In genomic region chr19:7340371-7340779, GRCm38 (mm10) we compare ENCODE assay signal across 8 mouse cellular contexts. TPM values are rescaled to one million over a fixed set of nuclear protein-coding genes. Genes with fewer than 3 reads are reported as not detected.
DNase-seq lines count a peak whose midpoint lies in the region; ATAC-seq and TF ChIP-seq lines count a peak whose summit lies in the region.

No protein-coding gene starts in this region.

- TF ChIP-seq POLR2A in brain, embryonic 14.5 days (IDR thresholded peaks at IDR 0.05; ENCODE audit: borderline replicate concordance, extremely low read depth, insufficient read depth, insufficient read length, poor library complexity, severe bottlenecking), result no peak
- no peak for TF ChIP-seq POLR2A in myocyte (IDR thresholded peaks at IDR 0.05; ENCODE audit: insufficient read length, low read depth)

- H3K79me2 ChIP-seq in myocyte (ENCODE audit: control insufficient read depth, insufficient read depth), result peaks cover 57% of the 10 kb centered on the region

- H3K4me3 ChIP-seq in forebrain, postnatal 0 days (ENCODE audit: low read depth, low read length), result peak overlapping the region; percentile 93
- peak overlapping the region; percentile 93 for H3K4me3 ChIP-seq in intestine, embryonic 14.5 days (ENCODE audit: low read depth, low read length)
- peak overlapping the region; percentile 91 for H3K4me3 ChIP-seq in limb, embryonic 12.5 days (replicated peaks)
- peak overlapping the region; percentile 81 for H3K4me3 ChIP-seq in myocyte

- no peak for TF ChIP-seq CTCF in brain, embryonic 14.5 days (IDR thresholded peaks at IDR 0.05; ENCODE audit: borderline replicate concordance, extremely low read depth, insufficient read depth, insufficient read length)
- no peak for TF ChIP-seq CTCF in forebrain, postnatal 0 days (IDR thresholded peaks at IDR 0.05; ENCODE audit: low read depth)

- peak overlapping the region; percentile 72 for H3ac ChIP-seq in myocyte (ENCODE audit: control insufficient read depth, insufficient read length)

- peak; percentile 13 to 26 for DNase-seq in lung, adult 18-20 months
- no peak for DNase-seq in lung, postnatal 25 days (ENCODE audit: low spot score)
- peak; percentile 27 for DNase-seq in brain, embryonic 14.5 days (ENCODE audit: low read depth)
- peak; percentile 38 for DNase-seq in forebrain, postnatal 0 days
- DNase-seq in intestine, embryonic 14.5 days (ENCODE audit: low spot score), result peak; percentile 68
- DNase-seq in gastrocnemius, postnatal 14 days, result no peak

- H3K36me3 ChIP-seq in forebrain, postnatal 0 days (ENCODE audit: insufficient read depth), result peaks cover 4% of the 10 kb centered on the region; the same call in 1 of the 2 replicates
- H3K36me3 ChIP-seq in intestine, embryonic 14.5 days (ENCODE audit: control insufficient read depth, insufficient read depth, low read length), result no peaks in the 10 kb centered on the region
- H3K36me3 ChIP-seq in limb, embryonic 12.5 days, result no peaks in the 10 kb centered on the region
- no peaks in the 10 kb centered on the region for H3K36me3 ChIP-seq in myocyte (ENCODE audit: control insufficient read depth, insufficient read depth)

- H3K4me1 ChIP-seq in forebrain, postnatal 0 days (ENCODE audit: insufficient read depth), result peaks cover 21% of the 10 kb centered on the region
- H3K4me1 ChIP-seq in intestine, embryonic 14.5 days (replicated peaks; ENCODE audit: control insufficient read depth, insufficient read depth, low read length), result peaks cover 28% of the 10 kb centered on the region
- peaks cover 27% of the 10 kb centered on the region for H3K4me1 ChIP-seq in limb, embryonic 12.5 days (replicated peaks)

- under 1% methylated on average over 15 of the region's 15 CpGs for WGBS in forebrain, postnatal 0 days
- under 1% methylated on average over 15 of the region's 15 CpGs for WGBS in intestine, embryonic 14.5 days
- 1% methylated on average over 15 of the region's 15 CpGs for WGBS in limb, embryonic 12.5 days

- intact Hi-C loops in gastrocnemius, postnatal 14 days (cut with DNase I; ENCODE audit: low total_unique reads), result loop anchor here (5.0 kb wide), 1 partner anchor 63 kb away; no protein-coding TSS in a partner anchor

- peak overlapping the region; percentile 87 for H3K27ac ChIP-seq in forebrain, postnatal 0 days (ENCODE audit: low read depth, low read length)
- H3K27ac ChIP-seq in intestine, embryonic 14.5 days (ENCODE audit: low read depth), result peak overlapping the region; percentile 84; the same call in 1 of the 2 replicates
- peak overlapping the region; percentile 87; the same call in 1 of the 2 replicates for H3K27ac ChIP-seq in limb, embryonic 12.5 days

- peak overlapping the region; percentile 75 for H3K4me2 ChIP-seq in forebrain, postnatal 0 days (ENCODE audit: low read depth)
- H3K4me2 ChIP-seq in intestine, embryonic 14.5 days (ENCODE audit: low read length), result peak overlapping the region; percentile 78
- peak overlapping the region; percentile 95 for H3K4me2 ChIP-seq in limb, embryonic 12.5 days
- H3K4me2 ChIP-seq in myocyte (ENCODE audit: low read depth), result peak overlapping the region; percentile 96

- H3K9me3 ChIP-seq in forebrain, postnatal 0 days (ENCODE audit: low read length), result no peaks in the 10 kb centered on the region
- no peaks in the 10 kb centered on the region for H3K9me3 ChIP-seq in intestine, embryonic 14.5 days (ENCODE audit: control insufficient read depth, low read length)
- H3K9me3 ChIP-seq in limb, embryonic 12.5 days, result no peaks in the 10 kb centered on the region

- no peak for ATAC-seq in forebrain, postnatal 0 days
- no peak for ATAC-seq in intestine, embryonic 14.5 days (replicated peaks; ENCODE audit: low FRiP score, low TSS enrichment, low read depth)
- no peak for ATAC-seq in limb, embryonic 12.5 days (ENCODE audit: insufficient number of reproducible peaks, insufficient read depth, low FRiP score, low TSS enrichment, low read depth)

- no peaks in the 10 kb centered on the region for H3K27me3 ChIP-seq in forebrain, postnatal 0 days (ENCODE audit: insufficient read depth, low read length)
- H3K27me3 ChIP-seq in intestine, embryonic 14.5 days (replicated peaks; ENCODE audit: control insufficient read depth, insufficient read depth, low read length), result no peaks in the 10 kb centered on the region
- no peaks in the 10 kb centered on the region for H3K27me3 ChIP-seq in limb, embryonic 12.5 days
- H3K27me3 ChIP-seq in myocyte (ENCODE audit: control insufficient read depth, insufficient read depth, insufficient read length), result no peaks in the 10 kb centered on the region

- peak overlapping the region; percentile 95 for H3K9ac ChIP-seq in forebrain, postnatal 0 days
- H3K9ac ChIP-seq in intestine, embryonic 14.5 days (ENCODE audit: low read length), result peak overlapping the region; percentile 90
- H3K9ac ChIP-seq in limb, embryonic 12.5 days (replicated peaks), result peak overlapping the region; percentile 94

TF ChIP-seq in myocyte, 11 proteins besides CTCF, POLR2A, EP300 and RAD21:
- TF ChIP-seq USF1 (IDR thresholded peaks at IDR 0.05; ENCODE audit: low read depth) (no peak), POLR2AphosphoS2 (IDR thresholded peaks at IDR 0.05; ENCODE audit: insufficient read length, low read depth) (no peak), TCF3 (IDR thresholded peaks at IDR 0.05; ENCODE audit: insufficient read length, low read depth) (no peak), MYOD1 (IDR thresholded peaks at IDR 0.05; ENCODE audit: control insufficient read depth in 1 of 3, insufficient read length in 2 of 3, low read depth in 2 of 3) (peak in 2 of 3 experiments; percentile 2 to 21), SRF (IDR thresholded peaks at IDR 0.05; ENCODE audit: control insufficient read depth, insufficient read length, low read depth) (no peak), MAX (IDR thresholded peaks at IDR 0.05; ENCODE audit: low read depth) (no peak), MYOG (IDR thresholded peaks at IDR 0.05; ENCODE audit: control insufficient read depth in 1 of 3, insufficient read depth in 1 of 3, insufficient read length in 2 of 3, low read depth in 2 of 3) (peak in 1 of 3 experiments; percentile 38), REST (IDR thresholded peaks at IDR 0.05; ENCODE audit: insufficient read depth, insufficient read length) (no peak)

RNA-seq across cellular contexts. Expression of gene Mark2, which starts 1.3 kb away (rescaled TPM):
- 70.4 and 98.0 TPM in 2 replicates for polyA plus RNA-seq in brain, embryonic 14.5 days (2012; rRNA removed)
- total RNA-seq in forebrain, postnatal 0 days (2014; rRNA removed), result 35.8 and 38.7 TPM in 2 replicates
- 30.0 and 35.7 TPM in 2 replicates for polyA plus RNA-seq in forebrain, postnatal 0 days (2015; fragmentation: Nextera tagmentation; extraction: Ambion mirVana)
- 48.7 and 54.0 TPM in 2 replicates for polyA plus RNA-seq in intestine, embryonic 14.5 days (2014; fragmentation: Nextera tagmentation; extraction: Ambion mirVana)
- 54.4 and 58.5 TPM in 2 replicates for polyA plus RNA-seq in limb, embryonic 12.5 days (2016; fragmentation: Nextera tagmentation; extraction: Ambion mirVana)
- 33.7 TPM for polyA plus RNA-seq in myocyte (2012; fragmentation: generic; extraction: Trizol)
- 10 to 100 TPM; 27.7 to 34.1 TPM for total RNA-seq in gastrocnemius, postnatal 14 days (2021)

RNA-seq across cellular contexts. Expression of gene Spindoc, which starts 42.4 kb away (rescaled TPM):
- 48.2 and 49.2 TPM in 2 replicates for polyA plus RNA-seq in brain, embryonic 14.5 days (2012; rRNA removed)
- 43.2 and 48.9 TPM in 2 replicates for total RNA-seq in forebrain, postnatal 0 days (2014; rRNA removed)
- 16.4 and 20.8 TPM in 2 replicates for polyA plus RNA-seq in forebrain, postnatal 0 days (2015; fragmentation: Nextera tagmentation; extraction: Ambion mirVana)
- polyA plus RNA-seq in intestine, embryonic 14.5 days (2014; fragmentation: Nextera tagmentation; extraction: Ambion mirVana), result 23.7 and 24.3 TPM in 2 replicates
- 41.2 and 45.1 TPM in 2 replicates for polyA plus RNA-seq in limb, embryonic 12.5 days (2016; fragmentation: Nextera tagmentation; extraction: Ambion mirVana)
- polyA plus RNA-seq in myocyte (2012; fragmentation: generic; extraction: Trizol), result 20.4 TPM
- total RNA-seq in gastrocnemius, postnatal 14 days (2021), result 1 to 10 TPM; 9.4 to 9.5 TPM

Comparison
In these comparisons a context has a peak if more than half of its experiments do, and no peak if none do; other contexts are left out.
1. DNase-seq: peak in lung, adult 18-20 months (2 of 2), brain, embryonic 14.5 days (single experiment), forebrain, postnatal 0 days (single experiment) and intestine, embryonic 14.5 days (single experiment); none in lung, postnatal 25 days (single experiment) and gastrocnemius, postnatal 14 days (single experiment).
2. Peak in every context shown above with its lines, with median percentiles within 50 percentile points of each other: H3K27ac ChIP-seq, H3K4me2 ChIP-seq, H3K4me3 ChIP-seq and H3K9ac ChIP-seq.